Mouse (Mus musculus) MEL (cell line): ENCODE results near the gene Olfr692. TPM values are rescaled to one million over a fixed set of nuclear protein-coding genes. Genes with fewer than 3 reads are reported as not detected.
A peak's percentile ranks its signal among the peaks of the same experiment; 100 is the strongest.
"Not testable (repeated sequence)": the region's sequence is repeated elsewhere in the genome, so short reads cannot be mapped to it uniquely, and the experiment has no call there.

Experiments
- DNase-seq: peaks from one replicate; pipeline ENCODE4 v3.0.0; 2011; ENCODE audit warnings: low read depth, low spot score
- H3K27ac ChIP-seq: 2 replicates; pipeline ENCODE4 v1.5.1; 2012; ENCODE audit warnings: low read depth, mild to moderate bottlenecking, control low read depth, low read length, moderate library complexity; ENCODE audit not compliant: control insufficient read depth
- H3K27me3 ChIP-seq, 2 experiments: fragments of 150-350 bp in 1 of 2; sonication (generic) in 1 of 2; 2 replicates each; pipeline ENCODE4 v1.6.1; 2012; ENCODE audit warnings: low read length in 2 of 2, mild to moderate bottlenecking in 2 of 2, improper control_type of control experiment in 1 of 2, moderate library complexity in 1 of 2; ENCODE audit not compliant: insufficient read depth in 2 of 2, control insufficient read depth in 1 of 2
- H3K36me3 ChIP-seq, 2 experiments: 2 replicates each; pipeline ENCODE4 v1.6.1; 2012 to 2014; ENCODE audit warnings: low read length in 2 of 2, improper control_type of control experiment in 1 of 2, inconsistent platforms in 1 of 2, mild to moderate bottlenecking in 1 of 2; ENCODE audit not compliant: insufficient read depth in 2 of 2, control insufficient read depth in 1 of 2
- H3K4me1 ChIP-seq, 2 experiments: fragments of 150-350 bp in 1 of 2; sonication (generic) in 1 of 2; 2 replicates each; pipeline ENCODE4 v1.6.1; 2012; ENCODE audit warnings: low read length in 2 of 2, improper control_type of control experiment in 1 of 2, mild to moderate bottlenecking in 1 of 2; ENCODE audit not compliant: insufficient read depth in 2 of 2, control insufficient read depth in 1 of 2
- H3K4me3 ChIP-seq, 2 experiments: fragments of 150-350 bp in 1 of 2; sonication (generic) in 1 of 2; 2 replicates each; pipeline ENCODE4 v1.5.1; 2012; ENCODE audit warnings: low read depth in 2 of 2, low read length in 2 of 2, mild to moderate bottlenecking in 2 of 2, moderate library complexity in 2 of 2, control low read depth in 1 of 2, improper control_type of control experiment in 1 of 2; ENCODE audit not compliant: control insufficient read depth in 1 of 2, insufficient read depth in 1 of 2
- H3K79me2 ChIP-seq: 2 replicates; pipeline ENCODE4 v1.6.1; 2012; ENCODE audit warnings: mild to moderate bottlenecking, low read length, moderate library complexity; ENCODE audit not compliant: control insufficient read depth, poor library complexity, insufficient read depth
- H3K9ac ChIP-seq: 2 replicates; pipeline ENCODE4 v1.6.1; 2012; ENCODE audit warnings: low read depth, mild to moderate bottlenecking, control low read depth, low read length, moderate library complexity; ENCODE audit not compliant: control insufficient read depth, poor library complexity, severe bottlenecking
- H3K9me3 ChIP-seq: fragments of 150-350 bp; sonication (generic); replicated peaks from 2 replicates; pipeline ENCODE4 v1.6.1; 2012; ENCODE audit warnings: mild to moderate bottlenecking, low read length, improper control_type of control experiment, moderate library complexity; ENCODE audit not compliant: insufficient read depth
- BHLHE40 ChIP-seq: IDR thresholded peaks from 2 replicates; pipeline ENCODE4 v1.6.1; 2012; ENCODE audit warnings: low read depth, mild to moderate bottlenecking, inconsistent platforms, low read length, improper control_type of control experiment, borderline replicate concordance
- CTCF ChIP-seq, 3 experiments: IDR thresholded peaks in 2 of 3; conservative IDR thresholded peaks in 1 of 3; 2 replicates each; pipeline ENCODE4 v1.5.1; 2011 to 2012; ENCODE audit warnings: low read length in 3 of 3, low read depth in 2 of 3, mild to moderate bottlenecking in 2 of 3, improper control_type of control experiment in 1 of 3, inconsistent platforms in 1 of 3, mixed read lengths in 1 of 3, moderate library complexity in 1 of 3; ENCODE audit not compliant: control insufficient read depth in 1 of 3, insufficient read depth in 1 of 3, poor library complexity in 1 of 3, severe bottlenecking in 1 of 3
- ELF1 ChIP-seq: IDR thresholded peaks from 2 replicates; pipeline ENCODE4 v1.6.1; 2014; ENCODE audit warnings: low read depth, mild to moderate bottlenecking, inconsistent platforms, low read length, improper control_type of control experiment, moderate library complexity
- GABPA ChIP-seq: IDR thresholded peaks from 2 replicates; pipeline ENCODE4 v1.6.1; 2012; ENCODE audit warnings: low read depth, mild to moderate bottlenecking, inconsistent platforms, low read length, improper control_type of control experiment, moderate library complexity
- MAZ ChIP-seq: IDR thresholded peaks from 2 replicates; pipeline ENCODE4 v1.6.1; 2012; ENCODE audit warnings: low read depth, mild to moderate bottlenecking, inconsistent platforms, low read length, improper control_type of control experiment
- MEF2A ChIP-seq: IDR thresholded peaks from 2 replicates; pipeline ENCODE4 v1.6.1; 2014; ENCODE audit warnings: low read depth, mild to moderate bottlenecking, inconsistent platforms, low read length, improper control_type of control experiment; ENCODE audit not compliant: poor library complexity, insufficient replicate concordance, severe bottlenecking; ENCODE audit errors: extremely low read depth
- NELFE ChIP-seq: IDR thresholded peaks from 2 replicates; pipeline ENCODE4 v1.6.1; 2011; ENCODE audit warnings: low read depth, low read length, improper control_type of control experiment
- NRF1 ChIP-seq: IDR thresholded peaks from 2 replicates; pipeline ENCODE4 v1.6.1; 2014; ENCODE audit warnings: low read depth, mild to moderate bottlenecking, inconsistent platforms, low read length, improper control_type of control experiment, moderate library complexity; ENCODE audit not compliant: poor library complexity, insufficient read depth, severe bottlenecking
- POLR2AphosphoS2 ChIP-seq: IDR thresholded peaks from 2 replicates; pipeline ENCODE4 v1.6.1; 2011; ENCODE audit warnings: low read length, improper control_type of control experiment
- RAD21 ChIP-seq: IDR thresholded peaks from 2 replicates; pipeline ENCODE4 v1.6.1; 2011; ENCODE audit warnings: mild to moderate bottlenecking, low read depth, low read length, improper control_type of control experiment
- SIN3A ChIP-seq: IDR thresholded peaks from 2 replicates; pipeline ENCODE4 v1.6.1; 2012; ENCODE audit warnings: low read length, improper control_type of control experiment, inconsistent platforms
- SMC3 ChIP-seq: IDR thresholded peaks from 2 replicates; pipeline ENCODE4 v1.6.1; 2011; ENCODE audit warnings: low read depth, low read length, improper control_type of control experiment
- TAL1 ChIP-seq: IDR thresholded peaks from 2 replicates; pipeline ENCODE4 v1.6.1; 2012; ENCODE audit warnings: mild to moderate bottlenecking, inconsistent platforms, low read length, moderate library complexity, mixed read lengths
- TCF12 ChIP-seq: IDR thresholded peaks from 2 replicates; pipeline ENCODE4 v1.6.1; 2014; ENCODE audit warnings: low read depth, mild to moderate bottlenecking, inconsistent platforms, low read length, improper control_type of control experiment, moderate library complexity
- UBTF ChIP-seq: IDR thresholded peaks from 2 replicates; pipeline ENCODE4 v1.6.1; 2012; ENCODE audit warnings: low read depth, mild to moderate bottlenecking, inconsistent platforms, low read length, improper control_type of control experiment, moderate library complexity, borderline replicate concordance; ENCODE audit not compliant: insufficient read depth
- USF2 ChIP-seq, 2 experiments: IDR thresholded peaks; 2 replicates each; pipeline ENCODE4 v1.6.1; 2011 to 2012; ENCODE audit warnings: improper control_type of control experiment in 2 of 2, low read length in 2 of 2, borderline replicate concordance in 1 of 2, inconsistent platforms in 1 of 2, low read depth in 1 of 2, mild to moderate bottlenecking in 1 of 2; ENCODE audit not compliant: insufficient read depth in 1 of 2
- ZC3H11A ChIP-seq: IDR thresholded peaks from 2 replicates; pipeline ENCODE4 v1.6.1; 2012; ENCODE audit warnings: low read depth, mild to moderate bottlenecking, inconsistent platforms, low read length, improper control_type of control experiment
- ZNF384 ChIP-seq: IDR thresholded peaks from 2 replicates; pipeline ENCODE4 v1.6.1; 2012; ENCODE audit warnings: low read depth, mild to moderate bottlenecking, inconsistent platforms, low read length, improper control_type of control experiment
- polyA plus RNA-seq, 2 experiments: library from polyadenylated mRNA; stranded (reverse) in 1 of 2; unstranded in 1 of 2; fragments of >175 nt in 1 of 2; fragments of >200 nt in 1 of 2; gene quantifications; 2 replicates each; pipeline versions ENCODE4 v1.2.1 to v1.2.4; 2012; ENCODE audit warnings: low replicate concordance in 2 of 2, low read depth in 1 of 2; ENCODE audit not compliant: insufficient read length in 2 of 2, insufficient read depth in 1 of 2, missing spikeins in 1 of 2
- total RNA-seq: library from RNA; depleted of rRNA; stranded (reverse); fragments of 300-350 nt; gene quantifications from 2 replicates; pipeline ENCODE4 v1.2.3, GENCODE M21; 2012

Gene Olfr692
- total and polyA plus RNA-seq, 3 experiments = not detected

DNA sequence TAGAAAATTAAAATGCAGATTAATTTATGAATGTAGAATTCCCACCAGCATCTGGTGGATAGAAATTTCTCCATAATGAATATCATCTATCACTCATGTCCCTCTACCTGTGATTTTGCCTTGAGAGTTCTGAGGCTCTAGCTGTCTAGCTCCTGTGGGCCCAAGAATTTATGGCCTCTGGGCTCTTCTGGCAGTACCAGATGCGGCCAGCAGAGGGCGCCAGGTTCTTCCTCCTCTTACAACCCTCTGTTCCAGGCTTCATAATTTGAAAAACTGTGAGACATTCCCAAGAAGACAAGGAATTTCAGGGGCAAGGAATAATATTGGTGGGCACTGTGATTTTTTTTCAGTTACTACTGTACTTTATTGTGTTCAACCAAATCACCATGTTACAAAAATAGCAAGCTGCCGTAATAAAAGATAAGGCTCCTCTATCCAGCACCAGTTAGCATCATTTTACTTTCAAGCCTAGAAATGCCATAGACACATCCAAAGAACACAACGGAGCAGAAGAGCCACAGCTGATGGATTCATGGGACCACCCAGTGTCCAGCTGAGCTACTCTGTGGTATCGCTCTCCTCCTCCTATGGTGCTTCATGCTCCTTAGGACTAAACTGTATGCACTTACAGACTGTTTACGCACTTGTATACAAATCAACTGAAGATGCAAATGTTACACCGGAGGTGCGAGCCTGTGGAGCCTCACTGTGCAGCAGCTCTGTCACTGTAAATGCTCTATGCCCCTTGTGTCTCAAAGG is 44.0 kb downstream of the Olfr692 start:
- not testable (repeated sequence) for H3K9me3 ChIP-seq, H3K36me3 ChIP-seq, H3K27ac ChIP-seq, H3K79me2 ChIP-seq, H3K9ac ChIP-seq, H3K4me3 ChIP-seq, H3K27me3 ChIP-seq, H3K4me1 ChIP-seq
- TF ChIP-seq RAD21 = peak; percentile 49
- TF ChIP-seq SMC3 = peak; percentile 79
- peak; percentile 85 to 93 (median 86) for TF ChIP-seq CTCF (IDR thresholded peaks at IDR 0.05 in 2 of 3, conservative IDR thresholded peaks at IDR 0.05 in 1 of 3; ENCODE audit: control insufficient read depth in 1 of 3, insufficient read depth in 1 of 3, low read depth in 2 of 3, low read length in 3 of 3, poor library complexity in 1 of 3, severe bottlenecking in 1 of 3)
- TF ChIP-seq ZC3H11A = peak; percentile 23; the same call in 1 of the 2 replicates
- DNase-seq = peak; percentile 59

DNA sequence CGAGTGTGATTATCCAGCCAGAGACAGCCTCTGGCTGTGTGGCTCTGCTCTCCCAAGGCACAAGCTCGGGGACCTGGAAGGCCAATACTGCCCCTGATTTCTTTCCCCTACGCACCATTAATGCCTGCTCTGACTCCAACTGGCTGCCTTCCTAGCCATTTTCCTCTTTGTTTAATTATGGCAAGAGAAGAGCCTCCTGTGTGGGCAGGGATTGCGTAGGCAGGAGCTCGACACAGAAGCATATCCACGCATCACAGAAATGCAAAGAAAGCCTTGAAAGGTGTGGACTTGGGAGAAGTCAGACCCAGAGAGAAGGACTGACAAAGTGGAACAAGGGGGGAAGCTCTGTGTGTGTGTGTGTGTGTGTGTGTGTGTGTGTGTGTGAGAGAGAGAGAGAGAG is 46.4 kb downstream of the Olfr692 start:
- H3K9ac ChIP-seq = no peak overlapping the region
- no peak overlapping the region for H3K4me3 ChIP-seq
- H3K36me3 ChIP-seq = no peaks in the 10 kb centered on the region
- H3K9me3 ChIP-seq = no peaks in the 10 kb centered on the region
- H3K79me2 ChIP-seq = no peaks in the 10 kb centered on the region
- H3K27ac ChIP-seq = no peak overlapping the region
- DNase-seq = no peak
- no peak for TF ChIP-seq ELF1
- TF ChIP-seq POLR2AphosphoS2 = no peak
- no peak for TF ChIP-seq TAL1
- TF ChIP-seq NELFE = no peak
- no peak for TF ChIP-seq UBTF
- TF ChIP-seq SMC3 = no peak
- TF ChIP-seq TCF12 = no peak
- no peak for TF ChIP-seq SIN3A
- no peak for TF ChIP-seq ZC3H11A
- no peak for TF ChIP-seq ZNF384
- no peak for TF ChIP-seq GABPA
- no peak for TF ChIP-seq MAZ
- no peak for TF ChIP-seq USF2 (IDR thresholded peaks at IDR 0.05; ENCODE audit: borderline replicate concordance in 1 of 2, insufficient read depth in 1 of 2, low read depth in 1 of 2, low read length in 2 of 2)
- no peak for TF ChIP-seq NRF1
- TF ChIP-seq BHLHE40 = no peak
- TF ChIP-seq MEF2A = no peak
- H3K27me3 ChIP-seq = peaks cover 0 to 2% of the 10 kb centered on the region in 2 experiments; a peak in 1 of 4 replicates
- H3K4me1 ChIP-seq = no peaks in the 10 kb centered on the region
